Mouse (Mus musculus) heart, postnatal 14 days (tissue): ENCODE measurements around the gene Cit. TPM values are rescaled to one million over a fixed set of nuclear protein-coding genes. Genes with fewer than 3 reads are reported as not detected.

Experiments used
- total RNA-seq, 2 experiments: library from RNA; stranded (reverse); gene quantifications; 2 replicates each; pipeline ENCODE4 v1.2.3; 2021

Gene Cit
- total RNA-seq, 2 experiments from 2014 or later, result 4.0 to 5.4 TPM

Other genes with a start within 250 kb of the Cit start
- 10 to 100 TPM; 41.5 to 41.8 TPM for gene Rab35, start 213.4 kb upstream of the Cit start, total RNA-seq
- 1 to 10 TPM; 8.2 to 8.5 TPM for gene Bicdl1, start 113.7 kb upstream of the Cit start, total RNA-seq
- 10 to 100 TPM; 49.4 to 59.4 TPM for gene Prkab1, start 179.2 kb downstream of the Cit start, total RNA-seq
- not detected for gene Tmem233, start 238.0 kb downstream of the Cit start, total RNA-seq